Mouse (Mus musculus): ENCODE results near the gene Tnp1.

Tnp1 gene

GRCm38 (mm10) chr1:73006847-73007246 is 8.9 kb downstream of the Tnp1 start:
- no peak for DNase-seq (ENCODE audit: low read depth, low spot score)

- no peak for DNase-seq (ENCODE audit: low read depth, low spot score)
Measured at GRCm38 (mm10) chr1:73004890-73005289, 10.8 kb downstream of the Tnp1 start.

- DNase-seq (ENCODE audit: low read depth, low spot score), result no peak
Measured at GRCm38 (mm10) chr1:73002637-73003036, 13.1 kb downstream of the Tnp1 start.

GRCm38 (mm10) chr1:73001961-73002360 is 13.7 kb downstream of the Tnp1 start:
- DNase-seq (ENCODE audit: low read depth, low spot score), result no peak

GRCm38 (mm10) chr1:72994751-72995528 is 20.8 kb downstream of the Tnp1 start:
- DNase-seq (ENCODE audit: low read depth, low spot score), result no peak

GRCm38 (mm10) chr1:72992944-72993464 is 22.7 kb downstream of the Tnp1 start:
- DNase-seq (ENCODE audit: low read depth, low spot score), result no peak

- DNase-seq (ENCODE audit: low read depth, low spot score), result no peak
Measured at GRCm38 (mm10) chr1:72992209-72992608, 23.5 kb downstream of the Tnp1 start.

GRCm38 (mm10) chr1:72988904-72989303 is 26.8 kb downstream of the Tnp1 start:
- DNase-seq (ENCODE audit: low read depth, low spot score), result no peak

GRCm38 (mm10) chr1:72986715-72987114 is 29.0 kb downstream of the Tnp1 start:
- DNase-seq (ENCODE audit: low read depth, low spot score), result no peak

GRCm38 (mm10) chr1:72978956-72979355 is 36.8 kb downstream of the Tnp1 start:
- no peak for DNase-seq (ENCODE audit: low read depth, low spot score)

- no peak for DNase-seq (ENCODE audit: low read depth, low spot score)
Measured at GRCm38 (mm10) chr1:72974226-72974625, 41.5 kb downstream of the Tnp1 start.

GRCm38 (mm10) chr1:72970461-72970860 is 45.2 kb downstream of the Tnp1 start:
- no peak for DNase-seq (ENCODE audit: low read depth, low spot score)

- DNase-seq (ENCODE audit: low read depth, low spot score), result no peak
Measured at GRCm38 (mm10) chr1:72969113-72969812, 46.4 kb downstream of the Tnp1 start.

GRCm38 (mm10) chr1:72966423-72966822 is 49.3 kb downstream of the Tnp1 start:
- no peak for DNase-seq (ENCODE audit: low read depth, low spot score)

Measured in CD4-positive, CD25-positive, alpha-beta regulatory T cell, adult 2 months (primary cell).